Mouse (Mus musculus) cerebellum, adult 2 months (tissue): ENCODE results near the gene Shc1. TPM values are rescaled to one million over a fixed set of nuclear protein-coding genes. Genes with fewer than 3 reads are reported as not detected.
"Not testable (repeated sequence)": the region's sequence is repeated elsewhere in the genome, so short reads cannot be mapped to it uniquely, and the experiment has no call there.

ENCODE experiments used
- DNase-seq, 2 experiments: peaks; one replicate each; pipeline ENCODE4 v3.0.0; 2021
- H3K27ac ChIP-seq: fragments of 200-500 bp; 2 replicates; pipeline ENCODE4 v1.5.1; 2012; ENCODE audit warnings: low read length, control low read depth, inconsistent platforms; ENCODE audit not compliant: insufficient read depth
- H3K27me3 ChIP-seq: fragments of 200-500 bp; 2 replicates; pipeline ENCODE4 v1.6.1; 2012; ENCODE audit warnings: inconsistent platforms, mild to moderate bottlenecking, low read length, moderate library complexity; ENCODE audit not compliant: control insufficient read depth, insufficient read depth
- H3K4me1 ChIP-seq: fragments of 200-500 bp; 2 replicates; pipeline ENCODE4 v1.6.1; 2011; ENCODE audit warnings: low read length; ENCODE audit not compliant: control insufficient read depth, insufficient read depth
- H3K4me3 ChIP-seq: fragments of 200-500 bp; replicated peaks from 2 replicates; pipeline ENCODE3; 2011; ENCODE audit warnings: mild to moderate bottlenecking, low read depth, low read length, control low read depth; ENCODE audit not compliant: insufficient read depth
- CTCF ChIP-seq: fragments of 200-500 bp; IDR thresholded peaks from 2 replicates; pipeline ENCODE4 v1.5.1; 2011; ENCODE audit warnings: low read depth, mild to moderate bottlenecking, control low read depth, low read length, moderate library complexity, borderline replicate concordance; ENCODE audit not compliant: insufficient read depth
- POLR2A ChIP-seq: fragments of 200-500 bp; IDR thresholded peaks from 2 replicates; pipeline ENCODE4 v1.6.1; 2011; ENCODE audit warnings: low read length, control low read depth, borderline replicate concordance; ENCODE audit not compliant: insufficient read depth
- WGBS: fragments of 180-500 bp; shearing (Covaris S2); methylation state at CpG from one replicate; pipeline ENCODE4 v1.1.7; 2018; 5-methylcytosine and 5-hydroxymethylcytosine counted together
- polyA plus RNA-seq: library from polyadenylated mRNA; depleted of rRNA; stranded (reverse); fragments of >200 nt; gene quantifications from 2 replicates; pipeline ENCODE4 v1.2.3, GENCODE M21; 2012

Gene Shc1
- polyA plus RNA-seq, 1 experiment = 15.9 TPM

DNA sequence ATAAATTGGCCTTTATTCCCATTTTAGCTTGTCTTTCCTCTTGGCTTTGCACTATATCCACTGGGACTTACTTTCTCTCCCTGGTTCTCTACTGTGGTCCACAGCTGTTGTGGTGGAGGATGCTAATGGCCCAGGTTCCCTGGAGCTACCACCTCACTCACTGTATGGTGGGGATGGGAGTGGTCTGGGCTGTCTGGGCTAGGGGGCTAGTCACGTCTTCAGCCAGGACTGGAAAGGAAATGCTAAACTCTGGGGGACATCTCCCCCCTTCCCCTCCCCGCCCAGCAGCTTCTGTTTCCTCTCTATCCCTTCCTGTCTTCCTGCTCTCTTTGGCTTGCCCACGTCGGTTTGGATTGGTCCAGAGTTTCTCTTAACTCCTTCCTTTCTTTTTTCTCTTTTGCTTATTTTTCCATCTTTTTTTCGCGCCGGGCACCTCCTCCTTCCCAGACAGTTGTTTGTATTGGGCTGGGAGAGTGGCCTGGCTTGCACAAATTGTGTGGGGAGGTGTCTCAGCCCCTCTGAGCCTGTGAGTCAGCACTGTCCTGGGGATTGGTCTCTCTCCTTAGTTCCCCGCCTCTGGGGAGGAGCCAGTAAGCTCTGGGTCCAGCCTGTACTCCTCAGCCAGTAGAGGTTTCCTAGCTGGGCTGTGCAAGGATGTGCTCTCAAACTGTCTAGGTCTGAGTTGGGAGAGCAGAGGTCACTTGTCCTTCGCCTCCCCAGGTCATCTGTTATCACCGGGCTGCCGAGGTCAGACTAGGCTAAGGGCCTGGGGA is 2.9 kb downstream of the Shc1 start:
- TF ChIP-seq CTCF = no peak
- TF ChIP-seq POLR2A = peak; percentile 34; the same call in 1 of the 2 replicates
- 12% methylated on average over 11 of the region's 11 CpGs for WGBS
- Histone ChIP-seq H3K27me3 (no peaks in the 10 kb centered on the region), H3K4me3 (peak overlapping the region; percentile 28), H3K4me1 (0 out of 2 replicates have a peak, but pooled peaks cover 7% of the 10 kb centered on the region), H3K27ac (no peak overlapping the region)
- DNase-seq = peak; percentile 57 to 69

DNA sequence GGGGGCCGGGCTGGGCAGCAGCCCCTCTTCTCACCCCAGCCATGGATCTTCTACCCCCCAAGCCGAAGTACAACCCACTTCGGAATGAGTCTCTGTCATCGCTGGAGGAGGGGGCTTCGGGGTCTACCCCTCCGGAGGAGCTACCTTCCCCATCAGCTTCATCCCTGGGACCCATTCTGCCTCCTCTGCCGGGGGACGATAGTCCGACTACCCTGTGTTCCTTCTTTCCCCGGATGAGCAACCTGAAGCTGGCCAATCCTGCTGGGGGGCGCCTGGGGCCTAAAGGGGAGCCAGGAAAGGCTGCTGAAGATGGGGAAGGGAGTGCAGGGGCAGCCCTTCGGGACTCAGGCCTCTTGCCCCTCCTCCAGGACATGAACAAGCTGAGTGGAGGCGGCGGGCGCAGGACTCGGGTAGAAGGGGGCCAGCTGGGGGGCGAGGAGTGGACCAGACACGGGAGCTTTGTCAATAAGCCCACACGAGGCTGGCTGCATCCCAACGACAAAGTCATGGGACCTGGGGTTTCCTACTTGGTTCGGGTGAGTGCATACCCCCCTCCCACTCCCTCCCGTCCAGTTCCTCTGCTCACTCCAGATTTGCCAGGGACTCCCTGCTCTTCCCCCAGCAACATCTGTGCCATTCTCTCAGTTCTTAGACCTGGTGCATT is 3.7 kb downstream of the Shc1 start:
- TF ChIP-seq POLR2A (no peak), CTCF (no peak)
- Histone ChIP-seq H3K4me3 (peak overlapping the region; percentile 37), H3K4me1 (0 out of 2 replicates have a peak, but pooled peaks cover 7% of the 10 kb centered on the region), H3K27me3 (no peaks in the 10 kb centered on the region), H3K27ac (no peak overlapping the region)
- 17% methylated on average over 22 of the region's 22 CpGs for WGBS
- DNase-seq = no peak

DNA sequence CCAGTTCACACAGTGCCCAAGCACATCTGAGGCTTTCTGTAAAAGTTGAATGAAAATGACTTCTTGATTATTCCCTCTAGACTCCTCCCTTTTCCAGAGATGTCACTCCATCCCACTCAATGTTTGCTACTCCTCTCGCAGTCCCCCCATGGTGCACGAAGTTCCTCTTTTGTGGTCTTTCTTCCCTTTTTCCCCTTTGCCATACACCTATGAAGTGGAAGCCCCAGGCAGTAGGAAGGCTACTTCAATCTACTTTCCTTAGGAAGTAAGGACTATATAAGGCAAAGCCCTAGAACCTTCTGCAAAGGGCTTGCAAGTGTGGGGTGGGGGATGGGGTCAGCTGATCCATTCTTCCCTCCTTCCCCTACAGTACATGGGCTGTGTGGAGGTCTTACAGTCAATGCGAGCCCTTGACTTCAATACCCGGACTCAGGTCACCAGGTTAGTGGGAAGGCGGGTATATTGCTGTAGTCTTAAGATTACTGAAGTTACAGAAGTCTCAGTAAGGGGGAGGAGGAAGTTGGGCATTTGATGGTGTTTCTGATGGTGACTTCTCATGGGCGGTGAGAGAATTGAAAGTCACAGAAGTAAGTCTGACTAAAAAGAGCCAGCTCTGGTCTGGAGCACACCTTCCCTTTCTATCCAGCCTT is 4.4 kb downstream of the Shc1 start:
- H3K4me1 ChIP-seq = 0 out of 2 replicates have a peak, but pooled peaks cover 7% of the 10 kb centered on the region
- no peak overlapping the region for H3K4me3 ChIP-seq
- H3K27ac ChIP-seq = no peak overlapping the region
- no peak for DNase-seq
- WGBS = 82% methylated on average over 6 of the region's 6 CpGs
- no peaks in the 10 kb centered on the region for H3K27me3 ChIP-seq
- TF ChIP-seq POLR2A = no peak
- no peak for TF ChIP-seq CTCF

DNA sequence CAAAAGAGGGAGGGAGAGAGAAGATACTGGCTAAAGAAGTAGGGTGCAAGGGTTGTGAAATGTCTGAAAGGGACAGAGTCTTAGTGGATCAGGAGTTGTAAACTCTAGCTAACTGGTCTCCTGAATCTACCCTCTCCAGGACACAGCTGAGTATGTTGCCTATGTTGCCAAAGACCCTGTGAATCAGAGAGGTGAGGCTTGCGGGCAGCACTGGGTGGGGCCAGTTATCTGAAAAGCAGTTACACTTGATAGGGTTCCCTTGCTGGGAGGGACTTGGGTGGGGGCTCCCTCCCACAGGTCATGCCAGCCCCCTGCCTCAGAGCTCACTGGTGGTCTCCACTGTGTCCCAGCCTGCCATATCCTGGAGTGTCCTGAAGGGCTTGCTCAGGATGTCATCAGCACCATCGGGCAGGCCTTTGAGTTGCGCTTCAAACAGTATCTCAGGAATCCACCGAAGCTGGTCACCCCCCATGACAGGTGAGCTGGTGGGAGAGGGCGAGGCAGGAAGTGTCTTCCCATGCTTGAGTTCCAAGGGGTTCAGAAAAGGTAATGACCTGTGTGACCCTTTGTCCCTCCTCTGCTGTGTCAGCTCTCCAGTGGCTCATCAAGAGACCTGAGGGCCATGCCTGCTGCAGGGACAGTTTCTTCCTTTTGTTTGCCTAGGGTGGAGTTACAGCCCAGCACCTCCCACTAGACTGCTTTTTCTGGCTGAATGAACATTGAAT is 6.3 kb downstream of the Shc1 start:
- no peak overlapping the region for H3K4me3 ChIP-seq
- H3K27ac ChIP-seq = no peak overlapping the region
- DNase-seq = no peak
- WGBS = 93% methylated on average over 5 of the region's 5 CpGs
- 0 out of 2 replicates have a peak, but pooled peaks cover 7% of the 10 kb centered on the region for H3K4me1 ChIP-seq
- TF ChIP-seq POLR2A = no peak
- H3K27me3 ChIP-seq = no peaks in the 10 kb centered on the region

DNA sequence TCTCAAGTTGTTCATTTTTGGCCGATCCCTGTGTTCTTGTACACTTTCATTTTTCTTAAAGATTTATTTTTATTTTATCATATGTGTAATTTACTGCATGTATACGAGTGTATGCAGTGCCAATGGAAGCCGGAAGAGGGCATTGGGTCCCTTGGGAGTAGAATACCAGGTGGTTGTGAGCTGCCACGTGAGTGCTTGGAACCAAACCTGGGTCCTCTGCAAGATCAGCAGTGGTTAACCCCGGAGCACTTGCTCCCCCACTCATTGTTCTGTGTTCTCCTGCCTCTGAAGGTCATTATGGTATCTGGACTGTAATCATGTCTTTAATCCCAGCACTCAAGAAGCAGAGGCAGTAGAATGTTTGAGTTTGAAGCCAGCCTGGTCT is 6.9 kb downstream of the Shc1 start:
- H3K27me3 ChIP-seq = no peaks in the 10 kb centered on the region
- no peak for TF ChIP-seq POLR2A
- TF ChIP-seq CTCF = no peak
- WGBS = 78% methylated on average over 5 of the region's 5 CpGs
- no peak for DNase-seq
- H3K4me3 ChIP-seq = no peak overlapping the region
- 0 out of 2 replicates have a peak, but pooled peaks cover 7% of the 10 kb centered on the region for H3K4me1 ChIP-seq
- no peak overlapping the region for H3K27ac ChIP-seq

GRCm38 (mm10) chr3:89425876-89426275 is 7.6 kb downstream of the Shc1 start:
- H3K27ac ChIP-seq = no peak overlapping the region
- no peak overlapping the region for H3K4me3 ChIP-seq
- no peaks in the 10 kb centered on the region for H3K27me3 ChIP-seq
- no peak for DNase-seq
- WGBS = 92% methylated on average over 4 of the region's 4 CpGs
- TF ChIP-seq CTCF (no peak), POLR2A (no peak)
- 0 out of 2 replicates have a peak, but pooled peaks cover 7% of the 10 kb centered on the region for H3K4me1 ChIP-seq

GRCm38 (mm10) chr3:89429021-89429420 is 10.8 kb downstream of the Shc1 start:
- H3K4me1 ChIP-seq, DNase-seq, H3K27me3 ChIP-seq, H3K4me3 ChIP-seq, H3K27ac ChIP-seq: not testable (repeated sequence)
- WGBS = 90% methylated on average over 7 of the region's 7 CpGs
